Mouse (Mus musculus) embryonic fibroblast, embryonic 13.5 days (primary cell): ENCODE measurements around the gene Kif13a.

Experiments used
- CTCF ChIP-seq: IDR thresholded peaks from 2 replicates; pipeline ENCODE4 v1.5.1; 2011; ENCODE audit warnings: mild to moderate bottlenecking, control low read depth, low read length, moderate library complexity, borderline replicate concordance; ENCODE audit not compliant: insufficient read depth
- POLR2A ChIP-seq: IDR thresholded peaks from 2 replicates; pipeline ENCODE4 v1.6.1; 2011; ENCODE audit warnings: low read depth, mild to moderate bottlenecking, control low read depth, low read length, moderate library complexity

DNA sequence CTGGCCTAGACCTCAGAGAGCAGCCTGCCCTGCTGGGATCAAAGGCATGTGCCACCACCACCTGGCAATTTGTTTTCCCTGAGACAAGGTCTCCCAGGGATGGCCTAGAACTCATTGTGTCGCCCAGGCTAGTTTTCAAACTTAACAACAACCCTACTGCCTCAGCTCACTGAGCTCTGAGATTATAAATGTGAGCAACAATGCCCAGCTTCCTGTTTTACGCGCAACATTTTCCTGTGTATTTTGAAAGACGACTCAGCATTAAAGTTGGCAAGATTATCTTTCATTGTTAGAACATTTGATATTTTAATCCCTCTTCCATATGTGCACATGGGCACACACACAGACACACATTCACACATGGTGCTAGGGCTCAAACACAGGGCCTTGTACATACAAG, 192.2 kb downstream of the Kif13a start:
- TF ChIP-seq POLR2A = no peak
- no peak for TF ChIP-seq CTCF
